Mouse (Mus musculus): ENCODE data around the gene Vmn1r73. TPM values are rescaled to one million over a fixed set of nuclear protein-coding genes. Genes with fewer than 3 reads are reported as not detected.

Vmn1r73 gene
- not detected for polyA plus RNA-seq (2017; shearing (Covaris generic))

GRCm38 (mm10) chr7:11729966-11730365, at the start of gene Vmn1r73:
TSS of gene Vmn1r73 (plus strand) at chr7:11730266.

Other genes with a start within 250 kb of the Vmn1r73 start
- under 1 TPM in 1 of 2 experiments, not detected in 1; 0.36 TPM for gene Zscan4-ps2, start 216.0 kb upstream of the Vmn1r73 start, polyA plus RNA-seq (2017; shearing (Covaris generic))
- under 1 TPM in 1 of 2 experiments, not detected in 1; 0.25 TPM for gene Zscan4-ps3, start 121.0 kb upstream of the Vmn1r73 start, polyA plus RNA-seq (2017; shearing (Covaris generic))
- gene Vmn1r72, start 50.1 kb upstream of the Vmn1r73 start, polyA plus RNA-seq (2017; shearing (Covaris generic)), result under 1 TPM in 1 of 2 experiments, not detected in 1; 0.04 TPM
- under 1 TPM in 1 of 2 experiments, not detected in 1; 0.05 TPM for gene Vmn1r74, start 103.7 kb downstream of the Vmn1r73 start, polyA plus RNA-seq (2017; shearing (Covaris generic))
- under 1 TPM in 1 of 2 experiments, not detected in 1; 0.23 TPM for gene Vmn1r75, start 144.4 kb downstream of the Vmn1r73 start, polyA plus RNA-seq (2017; shearing (Covaris generic))
- gene Vmn1r76, start 207.9 kb downstream of the Vmn1r73 start, polyA plus RNA-seq (2017; shearing (Covaris generic)), result not detected

Measured in activated CD4-positive, CD25-positive, alpha-beta regulatory T cell (primary cell).